Mouse (Mus musculus) heart, postnatal 0 days (tissue): Measurements from ENCODE around the gene Hspa12a. TPM values are rescaled to one million over a fixed set of nuclear protein-coding genes. Genes with fewer than 3 reads are reported as not detected.

Experiments
- ATAC-seq: fragments of 200-750 bp; cut with Nextera tagmentation; 2 replicates; pipeline ENCODE4 v1.8.0; 2017; ENCODE audit warnings: low read depth, moderate number of reproducible peaks, moderate library complexity; ENCODE audit not compliant: insufficient read depth
- DNase-seq: peaks from one replicate; pipeline ENCODE4 v3.0.0-alpha.2; 2016; ENCODE audit warnings: low spot score
- H3K27ac ChIP-seq: fragments of 300-500 bp; sonication (generic); 2 replicates; pipeline ENCODE4 v1.5.1; 2014; ENCODE audit warnings: low read depth, mild to moderate bottlenecking
- H3K27me3 ChIP-seq: fragments of 300-500 bp; sonication (generic); 2 replicates; pipeline ENCODE4 v1.6.1; 2014; ENCODE audit warnings: low read length, mixed read lengths; ENCODE audit not compliant: control insufficient read depth, insufficient read depth
- H3K36me3 ChIP-seq: fragments of 300-500 bp; sonication (generic); replicated peaks from 2 replicates; pipeline ENCODE4 v1.6.1; 2014; ENCODE audit warnings: low read length, mixed read lengths; ENCODE audit not compliant: control insufficient read depth, insufficient read depth
- H3K4me1 ChIP-seq: fragments of 300-500 bp; sonication (generic); 2 replicates; pipeline ENCODE4 v1.6.1; 2014; ENCODE audit warnings: antibody characterized with exemption; ENCODE audit not compliant: control insufficient read depth, insufficient read depth
- H3K4me2 ChIP-seq: fragments of 300-500 bp; sonication (generic); 2 replicates; pipeline ENCODE4 v1.6.1; 2014; ENCODE audit warnings: low read depth, mild to moderate bottlenecking, low read length, moderate library complexity
- H3K4me3 ChIP-seq: fragments of 300-500 bp; sonication (generic); 2 replicates; pipeline ENCODE4 v1.5.1; 2014; ENCODE audit warnings: low read depth, low read length
- H3K9ac ChIP-seq: fragments of 300-500 bp; sonication (generic); replicated peaks from 2 replicates; pipeline ENCODE4 v1.6.1; 2014; ENCODE audit warnings: low read depth, low read length, mixed read lengths
- H3K9me3 ChIP-seq: fragments of 300-500 bp; sonication (generic); replicated peaks from 2 replicates; pipeline ENCODE4 v1.6.1; 2016; ENCODE audit warnings: low read length; ENCODE audit not compliant: control insufficient read depth
- CTCF ChIP-seq: IDR thresholded peaks from 2 replicates; pipeline ENCODE4 v1.5.1; 2016; ENCODE audit warnings: antibody characterized with exemption, control low read depth, low read depth
- EP300 ChIP-seq: IDR thresholded peaks from 2 replicates; pipeline ENCODE4 v1.6.1; 2016; ENCODE audit warnings: antibody characterized with exemption, low read depth
- WGBS: fragments of 180-500 bp; shearing (Covaris S2); extraction: QIAGEN DNeasy Blood & Tissue Kit; methylation state at CpG from one replicate; pipeline ENCODE4 v1.1.7; 2014; 5-methylcytosine and 5-hydroxymethylcytosine counted together
- polyA plus RNA-seq: library from polyadenylated mRNA; unstranded; fragments of >200 nt; fragmentation: Nextera tagmentation; extraction: Ambion mirVana; gene quantifications from 2 replicates; pipeline ENCODE4 v1.2.1, GENCODE M21; 2015
- total RNA-seq: library from RNA; depleted of rRNA; stranded (reverse); fragments of >200 nt; gene quantifications from 2 replicates; pipeline ENCODE4 v1.2.3, GENCODE M21; 2014; ENCODE audit warnings: low replicate concordance

Hspa12a gene
- total and polyA plus RNA-seq, 2 experiments from 2014 or later = 13.2 to 39.2 TPM

DNA sequence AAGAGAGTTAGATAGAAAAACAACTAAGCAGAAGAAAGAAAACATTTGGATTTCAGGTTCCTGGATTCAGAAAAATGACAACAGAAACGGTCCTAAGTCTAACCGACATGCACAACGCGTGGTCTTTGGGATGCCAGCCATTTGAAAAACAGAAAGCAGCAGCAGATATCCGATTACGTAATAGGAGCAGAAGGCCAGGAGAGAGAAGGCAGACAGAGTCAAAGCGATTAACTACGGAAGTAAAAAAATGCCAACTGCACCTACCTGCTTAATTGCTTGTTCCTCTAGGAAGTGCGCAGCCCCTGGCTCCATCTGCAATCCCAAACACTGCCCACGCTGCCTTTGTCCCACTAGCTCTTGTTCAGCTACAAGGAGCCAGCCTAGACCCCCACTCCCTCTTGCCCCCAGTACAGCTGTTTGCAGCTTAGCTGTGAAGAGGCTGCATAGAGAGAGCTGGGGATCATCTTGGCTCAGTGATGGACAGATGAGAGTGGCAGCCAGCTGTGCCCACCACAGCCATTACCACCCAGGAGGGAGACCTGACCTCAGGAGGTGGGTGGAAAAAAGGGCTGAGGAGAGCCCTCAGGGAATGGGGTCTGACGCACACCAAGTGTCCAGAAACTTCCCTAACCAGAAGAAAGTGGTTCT is 31.9 kb upstream of the Hspa12a start:
- Histone ChIP-seq H3K9me3 (no peaks in the 10 kb centered on the region), H3K27ac (no peak overlapping the region), H3K4me2 (no peak overlapping the region), H3K4me3 (no peak overlapping the region), H3K36me3 (no peaks in the 10 kb centered on the region), H3K4me1 (no peaks in the 10 kb centered on the region), H3K9ac (no peak overlapping the region), H3K27me3 (peaks cover 8% of the 10 kb centered on the region; the same call in 1 of the 2 replicates)
- ATAC-seq (no peak), DNase-seq (no peak)
- TF ChIP-seq CTCF (no peak), EP300 (no peak)
- 82% methylated on average over 11 of the region's 11 CpGs for WGBS

GRCm38 (mm10) chr19:58974126-58974525 is 30.7 kb upstream of the Hspa12a start:
- H3K4me1 ChIP-seq = no peaks in the 10 kb centered on the region
- no peaks in the 10 kb centered on the region for H3K36me3 ChIP-seq
- H3K4me3 ChIP-seq = no peak overlapping the region
- ATAC-seq = no peak
- TF ChIP-seq EP300 (no peak), CTCF (no peak)
- no peak for DNase-seq
- H3K27me3 ChIP-seq = 0 out of 2 replicates have a peak, but pooled peaks cover 12% of the 10 kb centered on the region
- WGBS = 86% methylated on average over 8 of the region's 8 CpGs
- H3K4me2 ChIP-seq = no peak overlapping the region
- H3K9ac ChIP-seq = no peak overlapping the region
- no peak overlapping the region for H3K27ac ChIP-seq
- H3K9me3 ChIP-seq = no peaks in the 10 kb centered on the region

GRCm38 (mm10) chr19:58970826-58971225 is 27.4 kb upstream of the Hspa12a start:
- Histone ChIP-seq H3K4me3 (no peak overlapping the region), H3K4me1 (no peaks in the 10 kb centered on the region), H3K9ac (no peak overlapping the region), H3K27ac (no peak overlapping the region), H3K9me3 (no peaks in the 10 kb centered on the region), H3K4me2 (no peak overlapping the region), H3K27me3 (0 out of 2 replicates have a peak, but pooled peaks cover 13% of the 10 kb centered on the region), H3K36me3 (no peaks in the 10 kb centered on the region)
- 84% methylated on average over 13 of the region's 13 CpGs for WGBS
- TF ChIP-seq EP300 = no peak
- TF ChIP-seq CTCF = no peak
- no peak for ATAC-seq
- DNase-seq = no peak

GRCm38 (mm10) chr19:58968731-58969506 is 25.5 kb upstream of the Hspa12a start:
- Histone ChIP-seq H3K27me3 (0 out of 2 replicates have a peak, but pooled peaks cover 13% of the 10 kb centered on the region), H3K4me2 (no peak overlapping the region), H3K4me3 (no peak overlapping the region), H3K9me3 (no peaks in the 10 kb centered on the region), H3K4me1 (no peaks in the 10 kb centered on the region), H3K9ac (no peak overlapping the region), H3K36me3 (no peaks in the 10 kb centered on the region), H3K27ac (no peak overlapping the region)
- WGBS = 43% methylated on average over 15 of the region's 15 CpGs
- ATAC-seq (no peak), DNase-seq (no peak)
- TF ChIP-seq CTCF = no peak
- TF ChIP-seq EP300 = no peak

- 79% methylated on average over 8 of the region's 8 CpGs for WGBS
- no peaks in the 10 kb centered on the region for H3K36me3 ChIP-seq
- H3K9me3 ChIP-seq = no peaks in the 10 kb centered on the region
- no peak overlapping the region for H3K27ac ChIP-seq
- ATAC-seq (no peak), DNase-seq (no peak)
- no peak overlapping the region for H3K4me3 ChIP-seq
- 0 out of 2 replicates have a peak, but pooled peaks cover 1% of the 10 kb centered on the region for H3K27me3 ChIP-seq
- TF ChIP-seq CTCF = no peak
- no peak for TF ChIP-seq EP300
- no peak overlapping the region for H3K4me2 ChIP-seq
- no peaks in the 10 kb centered on the region for H3K4me1 ChIP-seq
- no peak overlapping the region for H3K9ac ChIP-seq
Observed at GRCm38 (mm10) chr19:58963011-58963410, 19.6 kb upstream of the Hspa12a start.
